Mouse (Mus musculus): ENCODE data around the gene Slc5a5.

GRCm38 (mm10) chr8:70903582-70903981 is 11.0 kb upstream of the Slc5a5 start:
- TF ChIP-seq IRF4 (IDR thresholded peaks at IDR 0.05; ENCODE audit: low read depth, low read length): no peak
- no peak for TF ChIP-seq JUND (conservative IDR thresholded peaks at IDR 0.05; ENCODE audit: low read depth, low read length)
- no peak for TF ChIP-seq CTCF (conservative IDR thresholded peaks at IDR 0.05 in 1 of 2, IDR thresholded peaks at IDR 0.05 in 1 of 2; ENCODE audit: low read depth in 2 of 2, low read length in 2 of 2)
- TF ChIP-seq HCFC1 (IDR thresholded peaks at IDR 0.05; ENCODE audit: low read depth, low read length): no peak
- no peak for TF ChIP-seq BHLHE40 (IDR thresholded peaks at IDR 0.05; ENCODE audit: low read depth, low read length)
- TF ChIP-seq POLR2A (IDR thresholded peaks at IDR 0.05; ENCODE audit: low read depth, low read length): no peak
- no peak for TF ChIP-seq MAX (IDR thresholded peaks at IDR 0.05; ENCODE audit: low read length)
- no peak for TF ChIP-seq ZMIZ1 (IDR thresholded peaks at IDR 0.05; ENCODE audit: low read depth, low read length)
- no peak for TF ChIP-seq ZNF384 (IDR thresholded peaks at IDR 0.05; ENCODE audit: low read depth, low read length)
- TF ChIP-seq NRF1 (IDR thresholded peaks at IDR 0.05; ENCODE audit: low read depth, low read length): no peak
- TF ChIP-seq CHD1 (IDR thresholded peaks at IDR 0.05; ENCODE audit: low read depth, low read length): no peak
- TF ChIP-seq SMC3 (IDR thresholded peaks at IDR 0.05; ENCODE audit: low read depth, low read length): no peak
- no peak for TF ChIP-seq PAX5 (IDR thresholded peaks at IDR 0.05; ENCODE audit: low read length)
